Mouse (Mus musculus) hindbrain, embryonic 13.5 days (tissue): ENCODE data around the gene Tspoap1. TPM values are rescaled to one million over a fixed set of nuclear protein-coding genes. Genes with fewer than 3 reads are reported as not detected.

Experiments
- ATAC-seq: fragments of 200-750 bp; cut with Nextera tagmentation; 2 replicates; pipeline ENCODE4 v1.8.0; 2017; ENCODE audit warnings: moderate TSS enrichment; ENCODE audit not compliant: low FRiP score
- H3K27ac ChIP-seq: fragments of 300-500 bp; sonication (generic); 2 replicates; pipeline ENCODE4 v1.5.1; 2015; ENCODE audit warnings: inconsistent platforms, mild to moderate bottlenecking, moderate library complexity
- H3K27me3 ChIP-seq: fragments of 300-500 bp; sonication (generic); 2 replicates; pipeline ENCODE4 v1.6.1; 2015; ENCODE audit warnings: mild to moderate bottlenecking, inconsistent platforms
- H3K36me3 ChIP-seq: fragments of 300-500 bp; sonication (generic); 2 replicates; pipeline ENCODE4 v1.6.1; 2015; ENCODE audit warnings: mild to moderate bottlenecking, inconsistent platforms
- H3K4me1 ChIP-seq: fragments of 300-500 bp; sonication (generic); replicated peaks from 2 replicates; pipeline ENCODE4 v1.6.1; 2015; ENCODE audit warnings: inconsistent platforms
- H3K4me2 ChIP-seq: fragments of 300-500 bp; sonication (generic); 2 replicates; pipeline ENCODE4 v1.6.1; 2015; ENCODE audit warnings: inconsistent platforms, mild to moderate bottlenecking, moderate library complexity
- H3K4me3 ChIP-seq: fragments of 300-500 bp; sonication (generic); 2 replicates; pipeline ENCODE4 v1.5.1; 2015; ENCODE audit warnings: mild to moderate bottlenecking, inconsistent platforms
- H3K9ac ChIP-seq: fragments of 300-500 bp; sonication (generic); 2 replicates; pipeline ENCODE4 v1.6.1; 2015; ENCODE audit warnings: mild to moderate bottlenecking, inconsistent platforms
- H3K9me3 ChIP-seq: fragments of 300-500 bp; sonication (generic); 2 replicates; pipeline ENCODE4 v1.6.1; 2016; ENCODE audit warnings: inconsistent platforms
- WGBS: fragments of 180-500 bp; shearing (Covaris S2); methylation state at CpG from one replicate; pipeline ENCODE4 v1.1.7; 2015; 5-methylcytosine and 5-hydroxymethylcytosine counted together
- polyA plus RNA-seq: library from polyadenylated mRNA; unstranded; fragments of >200 nt; fragmentation: Nextera tagmentation; extraction: Ambion mirVana; gene quantifications from 2 replicates; pipeline ENCODE4 v1.2.1, GENCODE M21; 2015

The Tspoap1 gene
- polyA plus RNA-seq, 1 experiment from 2014 or later, result 40.7 TPM

GRCm38 (mm10) chr11:87728850-87729592, 31.3 kb upstream of the Tspoap1 start:
- no peak overlapping the region for H3K4me3 ChIP-seq
- no peak overlapping the region for H3K4me2 ChIP-seq
- 71% methylated on average over 18 of the region's 18 CpGs for WGBS
- H3K36me3 ChIP-seq, result no peaks in the 10 kb centered on the region
- 0 out of 2 replicates have a peak, but pooled peaks cover 5% of the 10 kb centered on the region for H3K27me3 ChIP-seq
- H3K9ac ChIP-seq, result no peak overlapping the region
- no peaks in the 10 kb centered on the region for H3K9me3 ChIP-seq
- ATAC-seq, result no peak
- peaks cover 27% of the 10 kb centered on the region for H3K4me1 ChIP-seq
- H3K27ac ChIP-seq, result no peak overlapping the region

- H3K4me1 ChIP-seq, result peaks cover 29% of the 10 kb centered on the region
- H3K4me2 ChIP-seq, result no peak overlapping the region
- no peak overlapping the region for H3K27ac ChIP-seq
- H3K36me3 ChIP-seq, result no peaks in the 10 kb centered on the region
- H3K27me3 ChIP-seq, result peaks cover 9% of the 10 kb centered on the region
- H3K9me3 ChIP-seq, result no peaks in the 10 kb centered on the region
- ATAC-seq, result no peak
- 90% methylated on average over 13 of the region's 13 CpGs for WGBS
- H3K9ac ChIP-seq, result no peak overlapping the region
- H3K4me3 ChIP-seq, result no peak overlapping the region
Measured at GRCm38 (mm10) chr11:87729593-87730185, 30.7 kb upstream of the Tspoap1 start.

GRCm38 (mm10) chr11:87730652-87731310, 29.6 kb upstream of the Tspoap1 start:
- H3K9ac ChIP-seq, result no peak overlapping the region
- H3K9me3 ChIP-seq, result no peaks in the 10 kb centered on the region
- peaks cover 14% of the 10 kb centered on the region for H3K27me3 ChIP-seq
- WGBS, result 72% methylated on average over 10 of the region's 10 CpGs
- no peak overlapping the region for H3K4me2 ChIP-seq
- H3K4me1 ChIP-seq, result peaks cover 24% of the 10 kb centered on the region
- H3K4me3 ChIP-seq, result no peak overlapping the region
- ATAC-seq, result no peak
- H3K27ac ChIP-seq, result no peak overlapping the region
- H3K36me3 ChIP-seq, result no peaks in the 10 kb centered on the region

- 59% methylated on average over 5 of the region's 5 CpGs for WGBS
- H3K9me3 ChIP-seq, result no peaks in the 10 kb centered on the region
- peaks cover 14% of the 10 kb centered on the region for H3K27me3 ChIP-seq
- peaks cover 28% of the 10 kb centered on the region for H3K4me1 ChIP-seq
- peak overlapping the region; percentile 41 for H3K4me2 ChIP-seq
- ATAC-seq, result no peak
- no peak overlapping the region for H3K4me3 ChIP-seq
- H3K36me3 ChIP-seq, result peaks cover 3% of the 10 kb centered on the region; the same call in 1 of the 2 replicates
- peak overlapping the region; percentile 66 for H3K9ac ChIP-seq
- H3K27ac ChIP-seq, result no peak overlapping the region
Measured at GRCm38 (mm10) chr11:87734346-87734745, 26.0 kb upstream of the Tspoap1 start.

- Histone ChIP-seq H3K27ac (no peak overlapping the region), H3K4me1 (peaks cover 28% of the 10 kb centered on the region), H3K36me3 (peaks cover 16% of the 10 kb centered on the region), H3K27me3 (peaks cover 14% of the 10 kb centered on the region), H3K4me2 (peak overlapping the region; percentile 68; the same call in 1 of the 2 replicates), H3K9me3 (no peaks in the 10 kb centered on the region), H3K4me3 (no peak overlapping the region), H3K9ac (no peak overlapping the region)
- WGBS, result 88% methylated on average over 6 of the region's 6 CpGs
- ATAC-seq, result no peak
Measured at GRCm38 (mm10) chr11:87735691-87736090, 24.6 kb upstream of the Tspoap1 start.

GRCm38 (mm10) chr11:87736647-87737134, 23.6 kb upstream of the Tspoap1 start:
- peak overlapping the region; percentile 83 for H3K4me3 ChIP-seq
- H3K27me3 ChIP-seq, result peaks cover 12% of the 10 kb centered on the region
- H3K27ac ChIP-seq, result peak overlapping the region; percentile 80
- ATAC-seq, result peak; percentile 72
- H3K9me3 ChIP-seq, result no peaks in the 10 kb centered on the region
- H3K36me3 ChIP-seq, result peaks cover 24% of the 10 kb centered on the region
- H3K4me1 ChIP-seq, result peaks cover 28% of the 10 kb centered on the region
- 1% methylated on average over 31 of the region's 31 CpGs for WGBS
- H3K9ac ChIP-seq, result peak overlapping the region; percentile 72
- peak overlapping the region; percentile 68 for H3K4me2 ChIP-seq

GRCm38 (mm10) chr11:87737175-87737740, 23.1 kb upstream of the Tspoap1 start, which contains the start of gene Supt4a:
Gene Supt4a, plus strand, starts transcription at chr11:87737552.
- Histone ChIP-seq H3K27ac (peak within 1 kb of the TSS; percentile 80), H3K4me1 (peaks cover 28% of the 10 kb centered on the region), H3K36me3 (peaks cover 30% of the 10 kb centered on the region), H3K4me3 (peak within 1 kb of the TSS; percentile 83), H3K27me3 (peaks cover 9% of the 10 kb centered on the region), H3K4me2 (peak within 1 kb of the TSS; percentile 97), H3K9ac (peak within 1 kb of the TSS; percentile 87), H3K9me3 (no peaks in the 10 kb centered on the region)
- WGBS, result under 1% methylated on average over 51 of the region's 57 CpGs
- ATAC-seq, result peak; percentile 94

GRCm38 (mm10) chr11:87743691-87744090, 16.6 kb upstream of the Tspoap1 start:
- no peaks in the 10 kb centered on the region for H3K4me1 ChIP-seq
- H3K9me3 ChIP-seq, result no peaks in the 10 kb centered on the region
- H3K9ac ChIP-seq, result no peak overlapping the region
- H3K27me3 ChIP-seq, result 0 out of 2 replicates have a peak, but pooled peaks cover 3% of the 10 kb centered on the region
- H3K4me2 ChIP-seq, result no peak overlapping the region
- no peak overlapping the region for H3K4me3 ChIP-seq
- H3K27ac ChIP-seq, result no peak overlapping the region
- ATAC-seq, result no peak
- 91% methylated on average over 3 of the region's 3 CpGs for WGBS
- peaks cover 65% of the 10 kb centered on the region for H3K36me3 ChIP-seq

GRCm38 (mm10) chr11:87744964-87745363, 15.4 kb upstream of the Tspoap1 start:
- H3K9me3 ChIP-seq, result no peaks in the 10 kb centered on the region
- ATAC-seq, result no peak
- H3K27ac ChIP-seq, result no peak overlapping the region
- no peaks in the 10 kb centered on the region for H3K4me1 ChIP-seq
- 0 out of 2 replicates have a peak, but pooled peaks cover 8% of the 10 kb centered on the region for H3K27me3 ChIP-seq
- H3K36me3 ChIP-seq, result peaks cover 56% of the 10 kb centered on the region
- 91% methylated on average over 4 of the region's 4 CpGs for WGBS
- H3K4me3 ChIP-seq, result no peak overlapping the region
- H3K4me2 ChIP-seq, result no peak overlapping the region
- no peak overlapping the region for H3K9ac ChIP-seq

- 0 out of 2 replicates have a peak, but pooled peaks cover 8% of the 10 kb centered on the region for H3K27me3 ChIP-seq
- no peak overlapping the region for H3K9ac ChIP-seq
- no peak overlapping the region for H3K27ac ChIP-seq
- peaks cover 47% of the 10 kb centered on the region for H3K36me3 ChIP-seq
- H3K4me3 ChIP-seq, result no peak overlapping the region
- no peak overlapping the region for H3K4me2 ChIP-seq
- no peaks in the 10 kb centered on the region for H3K4me1 ChIP-seq
- no peak for ATAC-seq
- WGBS, result 81% methylated on average over 9 of the region's 9 CpGs
- H3K9me3 ChIP-seq, result no peaks in the 10 kb centered on the region
Measured at GRCm38 (mm10) chr11:87745632-87746555, 14.4 kb upstream of the Tspoap1 start.

GRCm38 (mm10) chr11:87747312-87747711, 13.0 kb upstream of the Tspoap1 start:
- Histone ChIP-seq H3K9me3 (no peaks in the 10 kb centered on the region), H3K4me2 (no peak overlapping the region), H3K27me3 (0 out of 2 replicates have a peak, but pooled peaks cover 8% of the 10 kb centered on the region), H3K36me3 (peaks cover 35% of the 10 kb centered on the region), H3K27ac (no peak overlapping the region), H3K4me1 (no peaks in the 10 kb centered on the region), H3K9ac (no peak overlapping the region), H3K4me3 (no peak overlapping the region)
- 87% methylated on average over 4 of the region's 5 CpGs for whole genome bisulfite sequencing
- no peak for ATAC-seq
